Mouse (Mus musculus) brain, embryonic 18.5 days (tissue): ENCODE measurements around the gene Tbx21.
A peak's percentile ranks its signal among the peaks of the same experiment; 100 is the strongest.

Source experiments
- DNase-seq: peaks from one replicate; pipeline ENCODE4 v3.0.0-alpha.2; 2012; ENCODE audit warnings: low read depth, low spot score

The Tbx21 gene

GRCm38 (mm10) chr11:97114671-97115601 is at the start of gene Tbx21:
Gene Tbx21 (minus strand): TSS chr11:97115331.
- no peak for DNase-seq

DNA sequence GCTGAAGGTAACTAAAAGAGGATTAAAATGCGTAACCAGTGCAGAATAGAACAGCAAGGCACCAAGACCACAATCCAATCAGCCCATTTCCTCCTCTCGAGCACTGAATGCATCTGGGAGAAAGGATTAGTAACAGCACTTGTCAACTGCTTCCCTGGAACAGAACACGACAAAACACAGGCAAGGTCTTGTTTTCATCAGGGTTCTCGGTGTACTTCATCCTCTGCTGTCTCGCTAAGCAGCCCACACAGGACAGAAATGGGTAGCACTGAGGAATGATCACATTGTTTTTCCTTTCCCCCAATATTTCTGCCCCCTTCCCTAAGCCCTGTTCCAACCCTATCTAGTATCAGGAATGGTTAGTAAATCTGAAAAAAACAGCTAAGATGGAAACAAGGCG is 45.2 kb upstream of the Tbx21 start:
- no peak for DNase-seq

DNA sequence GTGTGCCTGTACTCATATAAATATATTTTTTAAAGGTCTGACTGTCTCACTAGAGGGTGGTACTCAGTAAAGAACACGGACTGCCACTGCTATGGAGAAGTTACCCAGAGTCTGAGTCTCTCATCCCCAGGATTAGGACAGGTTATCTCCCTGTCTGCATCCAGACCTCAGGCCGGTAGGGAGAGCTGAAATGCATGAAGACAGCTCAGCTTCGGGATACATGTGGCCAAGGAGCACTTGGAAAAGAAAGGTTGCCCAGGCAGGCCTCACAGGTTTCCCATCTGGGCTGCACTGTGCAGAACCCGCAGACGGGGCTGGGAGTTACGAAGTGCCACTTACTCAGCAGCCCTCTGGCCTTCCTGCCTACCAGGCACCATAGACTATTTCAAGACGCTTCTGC is 41.9 kb upstream of the Tbx21 start:
- DNase-seq, result no peak

DNA sequence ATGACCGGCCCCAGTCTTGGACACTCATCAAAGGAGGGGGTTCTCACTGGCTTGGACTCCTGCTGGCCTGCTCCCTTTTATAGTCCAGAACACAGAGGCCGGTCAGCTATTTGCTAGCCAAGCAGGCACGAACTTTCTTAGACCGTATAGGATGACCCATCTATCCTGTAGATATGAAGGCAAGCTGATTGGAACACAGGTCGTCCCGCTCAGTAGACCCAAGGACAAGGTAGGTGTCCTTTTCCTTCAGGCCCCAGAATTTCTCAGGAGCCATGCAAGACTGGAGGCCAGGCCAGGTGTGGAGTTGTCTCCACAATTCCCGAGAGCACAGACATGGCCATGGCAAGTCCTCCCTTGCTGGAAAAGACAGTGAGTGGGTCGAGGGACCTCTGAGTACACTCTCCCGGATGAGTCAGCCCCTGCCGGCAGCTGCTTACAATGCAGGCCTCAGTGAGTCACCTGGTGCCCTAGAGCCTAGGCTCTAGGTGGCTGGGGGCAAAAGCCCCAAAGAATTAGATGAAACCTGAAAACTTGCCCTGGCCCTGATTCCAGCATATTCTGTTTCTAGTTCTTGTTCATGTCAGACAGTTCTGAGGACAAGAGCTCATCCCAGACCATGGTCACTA is 37.6 kb upstream of the Tbx21 start:
- no peak for DNase-seq

DNA sequence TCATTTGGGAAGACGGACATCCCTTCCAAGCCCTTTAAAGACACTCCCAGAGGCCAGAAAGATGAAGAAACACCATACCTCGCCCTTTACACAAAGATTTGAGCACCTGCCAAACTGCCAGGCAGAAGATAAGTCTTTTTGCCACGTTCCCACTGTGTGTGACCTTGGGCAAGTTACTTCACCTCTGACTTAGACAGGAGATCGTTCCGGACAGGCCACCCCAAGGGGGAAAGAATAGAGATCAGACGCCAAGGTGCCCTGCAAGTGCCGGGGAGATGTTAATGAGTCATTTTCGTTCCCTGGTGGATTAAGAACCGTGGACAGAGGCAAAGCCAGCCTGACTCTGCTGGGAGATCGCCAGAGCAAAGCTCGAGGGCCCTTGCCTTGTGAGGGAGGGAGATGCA is 36.9 kb upstream of the Tbx21 start:
- no peak for DNase-seq

GRCm38 (mm10) chr11:97151343-97151801 is 36.2 kb upstream of the Tbx21 start, which contains the start of gene Tbkbp1:
Gene Tbkbp1 (minus strand): TSS chr11:97151495.
- no peak for DNase-seq

GRCm38 (mm10) chr11:97150411-97151330 is 35.5 kb upstream of the Tbx21 start:
- DNase-seq, result peak; percentile 52

- DNase-seq, result no peak
Measured at GRCm38 (mm10) chr11:97149995-97150410, 34.9 kb upstream of the Tbx21 start.

DNA sequence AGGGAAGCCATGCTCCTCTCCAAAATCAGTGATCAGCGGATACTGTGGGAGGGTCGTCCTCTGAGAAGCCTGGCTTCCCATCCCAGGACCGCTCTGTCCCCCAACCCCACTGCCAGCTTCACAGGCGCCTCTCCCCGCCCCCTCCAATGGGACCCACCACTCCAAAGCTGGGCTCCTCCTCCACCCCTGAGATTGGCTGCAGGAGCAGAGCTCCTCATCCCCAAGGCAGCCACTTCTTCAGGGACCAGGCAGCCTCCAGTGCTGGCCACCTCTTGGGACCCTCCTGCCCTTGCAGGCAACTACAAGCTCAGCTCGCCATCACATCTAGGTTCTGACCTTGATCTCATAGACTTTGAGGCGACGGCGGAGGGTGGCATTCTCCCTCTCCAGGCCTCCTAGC is 33.9 kb upstream of the Tbx21 start:
- DNase-seq, result no peak

GRCm38 (mm10) chr11:97148591-97148990 is 33.5 kb upstream of the Tbx21 start:
- no peak for DNase-seq

GRCm38 (mm10) chr11:97147333-97147732 is 32.2 kb upstream of the Tbx21 start:
- DNase-seq, result no peak

- no peak for DNase-seq
Measured at GRCm38 (mm10) chr11:97146724-97147123, 31.6 kb upstream of the Tbx21 start.

- DNase-seq, result no peak
Measured at GRCm38 (mm10) chr11:97145951-97146350, 30.8 kb upstream of the Tbx21 start.

GRCm38 (mm10) chr11:97145320-97145719 is 30.2 kb upstream of the Tbx21 start:
- no peak for DNase-seq

DNA sequence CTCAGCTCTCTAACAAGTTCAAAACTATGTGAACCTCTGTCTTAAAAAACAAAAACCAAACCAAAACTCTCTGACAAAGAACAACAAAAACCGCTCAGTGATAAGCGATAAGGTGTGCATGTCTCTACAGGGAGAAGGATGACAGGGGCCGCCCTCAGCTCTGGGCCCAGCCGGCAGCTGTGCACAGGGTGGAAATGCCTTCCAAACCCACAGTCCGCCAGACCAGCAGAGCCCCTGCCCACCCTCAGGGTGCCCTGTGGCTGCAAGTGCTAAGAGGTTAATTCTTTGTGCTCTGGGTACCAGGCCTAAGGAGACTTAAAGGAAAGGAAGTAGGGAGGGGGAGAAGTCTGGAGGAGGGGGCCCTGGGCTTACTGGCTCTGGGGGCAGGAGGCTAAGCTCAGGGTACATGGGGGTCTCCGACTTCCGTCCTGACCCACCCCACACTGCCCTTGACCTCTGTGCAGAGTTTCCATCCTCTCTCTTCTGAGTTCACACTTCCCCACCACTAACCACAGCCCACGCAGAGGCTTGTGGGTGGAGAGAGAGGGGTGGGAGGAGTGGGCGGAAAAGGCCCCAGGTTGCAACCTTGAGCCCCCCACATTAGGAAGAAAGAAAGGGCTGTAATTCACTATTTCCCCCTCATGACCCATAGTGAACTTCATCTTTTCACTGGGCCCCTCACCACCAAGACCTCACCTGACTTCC is 28.2 kb upstream of the Tbx21 start:
- DNase-seq, result no peak

- DNase-seq, result no peak
Measured at GRCm38 (mm10) chr11:97142159-97142608, 27.1 kb upstream of the Tbx21 start.

GRCm38 (mm10) chr11:97140811-97141210 is 25.7 kb upstream of the Tbx21 start:
- no peak for DNase-seq

DNA sequence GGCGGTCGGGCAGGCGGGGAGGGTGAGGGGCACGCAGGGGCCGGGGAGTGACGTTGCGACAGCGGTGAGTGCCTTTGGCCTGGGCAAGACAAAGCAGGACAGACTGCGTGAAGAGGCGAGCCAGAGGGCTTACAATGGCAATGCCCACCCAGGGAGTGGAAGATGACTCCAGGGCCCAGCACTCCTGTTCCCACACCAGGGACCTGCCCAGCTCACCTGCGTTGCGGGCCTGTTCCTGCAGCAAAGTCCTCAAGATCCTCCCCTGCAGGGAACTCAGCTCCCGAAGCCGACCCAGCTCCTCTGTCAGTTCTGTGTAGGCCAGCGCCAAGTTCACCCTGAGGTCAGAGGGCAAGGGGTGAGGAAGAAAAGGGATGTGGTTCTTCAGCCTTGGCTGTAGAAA is 24.1 kb upstream of the Tbx21 start:
- no peak for DNase-seq

GRCm38 (mm10) chr11:97138554-97139226 is 23.6 kb upstream of the Tbx21 start:
- no peak for DNase-seq

DNA sequence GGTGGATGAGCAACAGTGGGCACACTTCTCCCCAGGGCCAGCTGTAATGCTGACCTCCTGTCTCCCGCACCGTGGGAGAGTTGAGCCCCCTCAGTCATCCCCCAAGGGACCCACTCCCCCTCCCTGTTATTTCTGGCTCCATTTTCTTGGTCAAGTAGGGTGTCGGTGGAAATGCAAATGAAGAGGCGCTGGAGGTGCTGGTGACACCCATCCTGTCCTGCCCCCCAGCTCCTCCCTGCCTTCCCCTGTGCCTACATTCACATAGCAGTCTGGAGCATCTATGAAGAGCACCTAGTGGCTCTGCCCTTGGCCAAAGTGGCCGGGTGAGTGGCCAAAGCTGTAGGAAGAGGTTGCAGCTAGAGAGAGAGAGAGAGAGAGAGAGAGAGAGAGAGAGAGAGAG is 18.1 kb upstream of the Tbx21 start:
- no peak for DNase-seq
